Mouse (Mus musculus): Measurements from ENCODE around the gene Shd. TPM values are rescaled to one million over a fixed set of nuclear protein-coding genes. Genes with fewer than 3 reads are reported as not detected.

The Shd gene
- polyA plus RNA-seq, 1 experiment = 0.19 TPM

- no peak for TF ChIP-seq GATA1 (IDR thresholded peaks at IDR 0.05; ENCODE audit: low read length)
These were observed 41.2 kb downstream of the Shd start for GRCm38 (mm10) chr17:56011441-56011840.

GRCm38 (mm10) chr17:56015293-56015692, 45.0 kb downstream of the Shd start:
- no peak for TF ChIP-seq GATA1 (IDR thresholded peaks at IDR 0.05; ENCODE audit: low read length)

- no peak for TF ChIP-seq GATA1 (IDR thresholded peaks at IDR 0.05; ENCODE audit: low read length)
These were observed 46.1 kb downstream of the Shd start for GRCm38 (mm10) chr17:56016382-56016781.

GRCm38 (mm10) chr17:56016793-56017785, 46.8 kb downstream of the Shd start:
- no peak for TF ChIP-seq GATA1 (IDR thresholded peaks at IDR 0.05; ENCODE audit: low read length)

- TF ChIP-seq GATA1 (IDR thresholded peaks at IDR 0.05; ENCODE audit: low read length) = no peak
These were observed 47.6 kb downstream of the Shd start for GRCm38 (mm10) chr17:56017848-56018247.

- TF ChIP-seq GATA1 (IDR thresholded peaks at IDR 0.05; ENCODE audit: low read length) = no peak
These were observed 48.3 kb downstream of the Shd start for GRCm38 (mm10) chr17:56018347-56019131.

GRCm38 (mm10) chr17:56020400-56021084, 50.3 kb downstream of the Shd start:
- TF ChIP-seq GATA1 (IDR thresholded peaks at IDR 0.05; ENCODE audit: low read length) = no peak

- TF ChIP-seq GATA1 (IDR thresholded peaks at IDR 0.05; ENCODE audit: low read length) = no peak
These were observed 51.1 kb downstream of the Shd start for GRCm38 (mm10) chr17:56021161-56021910.

- TF ChIP-seq GATA1 (IDR thresholded peaks at IDR 0.05; ENCODE audit: low read length) = no peak
These were observed 52.1 kb downstream of the Shd start for GRCm38 (mm10) chr17:56022131-56022988.

- TF ChIP-seq GATA1 (IDR thresholded peaks at IDR 0.05; ENCODE audit: low read length) = no peak
These were observed 52.7 kb downstream of the Shd start for GRCm38 (mm10) chr17:56022989-56023290.

GRCm38 (mm10) chr17:56023386-56023785, 53.1 kb downstream of the Shd start:
- TF ChIP-seq GATA1 (IDR thresholded peaks at IDR 0.05; ENCODE audit: low read length) = no peak

- no peak for TF ChIP-seq GATA1 (IDR thresholded peaks at IDR 0.05; ENCODE audit: low read length)
These were observed 54.2 kb downstream of the Shd start for GRCm38 (mm10) chr17:56024476-56024875.

GRCm38 (mm10) chr17:56024931-56025330, 54.7 kb downstream of the Shd start:
- no peak for TF ChIP-seq GATA1 (IDR thresholded peaks at IDR 0.05; ENCODE audit: low read length)

Other genes with a start within 250 kb of the Shd start
- gene Adgre4, start 220.5 kb upstream of the Shd start, polyA plus RNA-seq (2012) = not detected in 2 replicates
- gene Zfp119a, start 91.5 kb upstream of the Shd start, polyA plus RNA-seq (2012) = 0.19 and 0.22 TPM in 2 replicates
- 1.4 and 2.0 TPM in 2 replicates for gene Zfp959, start 78.4 kb upstream of the Shd start, polyA plus RNA-seq (2012)
- gene Zfp119b, start 21.0 kb upstream of the Shd start, polyA plus RNA-seq (2012) = 0.16 and 0.28 TPM in 2 replicates
- 0.12 and 0.22 TPM in 2 replicates for gene Ebi3, start 17.8 kb upstream of the Shd start, polyA plus RNA-seq (2012)
- gene Yju2, start 11.4 kb upstream of the Shd start, polyA plus RNA-seq (2012) = 35.7 and 46.0 TPM in 2 replicates
- gene Fsd1, start 16.0 kb downstream of the Shd start, polyA plus RNA-seq (2012) = not detected in 2 replicates
- 0.06 and 0.08 TPM in 2 replicates for gene Stap2, start 35.1 kb downstream of the Shd start, polyA plus RNA-seq (2012)
- gene Mpnd, start 35.2 kb downstream of the Shd start, polyA plus RNA-seq (2012) = 30.8 and 37.9 TPM in 2 replicates
- gene Sh3gl1, start 66.2 kb downstream of the Shd start, polyA plus RNA-seq (2012) = 73.8 and 78.3 TPM in 2 replicates
- gene Chaf1a, start 70.0 kb downstream of the Shd start, polyA plus RNA-seq (2012) = 95.0 and 102 TPM in 2 replicates
- gene Ubxn6, start 104.6 kb downstream of the Shd start, polyA plus RNA-seq (2012) = 34.7 and 37.8 TPM in 2 replicates
- gene Hdgfl2, start 109.2 kb downstream of the Shd start, polyA plus RNA-seq (2012) = 208 and 276 TPM in 2 replicates
- gene Plin4, start 139.3 kb downstream of the Shd start, polyA plus RNA-seq (2012) = not detected in 2 replicates
- not detected in 2 replicates for gene Plin5, start 147.1 kb downstream of the Shd start, polyA plus RNA-seq (2012)
- not detected in 2 replicates for gene Lrg1, start 151.5 kb downstream of the Shd start, polyA plus RNA-seq (2012)
- 0.70 and 0.81 TPM in 2 replicates for gene Sema6b, start 169.9 kb downstream of the Shd start, polyA plus RNA-seq (2012)
- gene Tnfaip8l1, start 192.0 kb downstream of the Shd start, polyA plus RNA-seq (2012) = 0.81 and 1.2 TPM in 2 replicates
- 36.2 and 42.7 TPM in 2 replicates for gene Mydgf, start 213.5 kb downstream of the Shd start, polyA plus RNA-seq (2012)
- 54.7 and 60.0 TPM in 2 replicates for gene Dpp9, start 248.4 kb downstream of the Shd start, polyA plus RNA-seq (2012)